Mouse (Mus musculus): ENCODE measurements around the gene Ddx54. TPM values are rescaled to one million over a fixed set of nuclear protein-coding genes. Genes with fewer than 3 reads are reported as not detected.

The Ddx54 gene
- polyA plus RNA-seq, 1 experiment from 2014 or later, result 23.2 TPM

GRCm38 (mm10) chr5:120578504-120579081, 33.9 kb upstream of the Ddx54 start:
- H3K4me2 ChIP-seq (ENCODE audit: low read depth, low read length), result no peak overlapping the region
- ATAC-seq (ENCODE audit: low read depth), result no peak
- H3K9ac ChIP-seq (replicated peaks; ENCODE audit: low read depth, low read length), result no peak overlapping the region
- peaks cover 2% of the 10 kb centered on the region; the same call in 1 of the 2 replicates for H3K36me3 ChIP-seq (ENCODE audit: control insufficient read depth, insufficient read depth, low read length)
- no peaks in the 10 kb centered on the region for H3K9me3 ChIP-seq (ENCODE audit: control insufficient read depth, low read length)
- peaks cover 29% of the 10 kb centered on the region for H3K4me1 ChIP-seq (ENCODE audit: control insufficient read depth, insufficient read depth, low read length)
- peak overlapping the region; percentile 52 for H3K27ac ChIP-seq (ENCODE audit: low read depth, low read length)
- 47% methylated on average over 12 of the region's 12 CpGs for WGBS
- H3K27me3 ChIP-seq (ENCODE audit: control insufficient read depth, insufficient read depth, low read length), result no peaks in the 10 kb centered on the region
- no peak overlapping the region for H3K4me3 ChIP-seq (ENCODE audit: low read depth, low read length)

DNA sequence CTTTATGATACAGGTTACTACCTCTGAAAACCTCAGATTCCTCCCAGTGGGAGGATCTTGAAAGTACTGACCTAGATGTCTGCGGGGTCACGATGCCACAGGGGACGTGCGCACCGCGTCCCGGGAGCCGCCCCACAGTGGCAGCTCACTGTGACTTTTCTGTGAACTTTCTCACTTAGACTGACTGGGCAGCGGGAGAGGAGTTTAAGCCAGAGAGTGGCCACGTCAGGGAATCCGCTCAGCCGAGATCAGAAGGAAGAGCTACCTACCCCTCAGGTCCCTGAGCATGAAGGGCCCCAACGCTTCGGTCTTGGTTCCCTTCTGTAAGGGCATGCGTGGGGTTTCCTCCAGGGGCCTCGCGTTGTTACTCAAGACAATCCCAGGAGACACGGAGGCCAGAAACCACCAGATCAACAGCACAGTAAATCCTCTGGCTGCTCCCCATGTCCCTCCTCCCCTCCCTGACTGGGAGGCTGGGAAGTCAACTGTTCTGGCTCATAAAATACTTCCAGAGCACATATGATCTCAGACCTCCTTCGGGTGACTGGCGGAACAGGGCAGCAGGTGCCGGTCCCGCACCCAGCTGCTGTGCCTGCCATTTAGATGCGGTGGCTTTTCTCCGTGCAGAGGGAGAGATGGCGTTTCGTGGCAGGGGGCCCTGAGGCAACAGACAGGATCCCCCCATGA, 33.2 kb upstream of the Ddx54 start:
- H3K36me3 ChIP-seq (ENCODE audit: control insufficient read depth, insufficient read depth, low read length), result peaks cover 3% of the 10 kb centered on the region; the same call in 1 of the 2 replicates
- peaks cover 29% of the 10 kb centered on the region for H3K4me1 ChIP-seq (ENCODE audit: control insufficient read depth, insufficient read depth, low read length)
- H3K9me3 ChIP-seq (ENCODE audit: control insufficient read depth, low read length), result no peaks in the 10 kb centered on the region
- no peaks in the 10 kb centered on the region for H3K27me3 ChIP-seq (ENCODE audit: control insufficient read depth, insufficient read depth, low read length)
- H3K4me3 ChIP-seq (ENCODE audit: low read depth, low read length), result no peak overlapping the region
- peak overlapping the region; percentile 52 for H3K27ac ChIP-seq (ENCODE audit: low read depth, low read length)
- peak overlapping the region; percentile 17 for H3K4me2 ChIP-seq (ENCODE audit: low read depth, low read length)
- ATAC-seq (ENCODE audit: low read depth), result peak; percentile 64
- 34% methylated on average over 26 of the region's 26 CpGs for WGBS
- H3K9ac ChIP-seq (replicated peaks; ENCODE audit: low read depth, low read length), result 0 out of 2 replicates have a peak overlapping the region, but pooled peaks have one; percentile 17

DNA sequence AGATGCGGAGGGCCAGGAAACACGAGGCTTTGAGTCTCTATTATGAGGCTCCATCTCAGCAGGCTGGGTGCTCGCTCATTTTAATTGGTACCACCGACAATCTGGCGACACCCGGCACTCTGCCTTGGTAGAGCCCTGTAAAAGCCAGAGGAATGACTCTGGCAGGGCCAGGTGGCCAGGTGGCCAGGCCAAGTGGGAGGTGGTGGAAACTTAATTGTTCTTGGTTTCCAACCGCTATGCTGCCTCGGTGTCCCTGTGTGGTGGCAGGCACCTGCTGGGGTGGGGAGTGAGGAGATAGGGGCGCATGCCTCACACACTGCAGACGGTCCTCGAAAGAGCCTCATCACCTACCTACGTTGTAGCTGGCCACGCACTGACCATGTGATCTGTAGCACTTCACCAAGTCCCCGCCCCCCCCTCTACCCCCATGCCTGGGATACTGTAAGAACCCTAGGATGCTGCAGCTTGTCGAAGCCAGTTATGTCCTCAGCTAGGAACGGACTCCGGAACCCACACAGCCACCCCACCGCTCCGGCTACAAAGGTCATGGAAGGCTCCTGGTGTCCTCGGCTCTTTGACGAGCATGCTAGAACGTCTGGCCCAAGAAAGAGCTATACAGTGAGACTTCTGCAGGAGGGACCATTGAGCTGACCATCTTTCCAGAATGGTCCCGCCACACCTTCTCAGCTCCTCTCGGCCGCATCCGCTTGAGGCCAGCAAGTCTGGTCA, 32.5 kb upstream of the Ddx54 start:
- Histone ChIP-seq H3K4me1 (ENCODE audit: control insufficient read depth, insufficient read depth, low read length) (peaks cover 29% of the 10 kb centered on the region), H3K4me3 (ENCODE audit: low read depth, low read length) (no peak overlapping the region), H3K9me3 (ENCODE audit: control insufficient read depth, low read length) (no peaks in the 10 kb centered on the region), H3K27ac (ENCODE audit: low read depth, low read length) (peak overlapping the region; percentile 52), H3K36me3 (ENCODE audit: control insufficient read depth, insufficient read depth, low read length) (peaks cover 3% of the 10 kb centered on the region; the same call in 1 of the 2 replicates), H3K27me3 (ENCODE audit: control insufficient read depth, insufficient read depth, low read length) (no peaks in the 10 kb centered on the region), H3K9ac (replicated peaks; ENCODE audit: low read depth, low read length) (0 out of 2 replicates have a peak overlapping the region, but pooled peaks have one; percentile 17), H3K4me2 (ENCODE audit: low read depth, low read length) (peak overlapping the region; percentile 17)
- 63% methylated on average over 26 of the region's 26 CpGs for WGBS
- no peak; the same call in 1 of the 2 replicates for ATAC-seq (ENCODE audit: low read depth)

DNA sequence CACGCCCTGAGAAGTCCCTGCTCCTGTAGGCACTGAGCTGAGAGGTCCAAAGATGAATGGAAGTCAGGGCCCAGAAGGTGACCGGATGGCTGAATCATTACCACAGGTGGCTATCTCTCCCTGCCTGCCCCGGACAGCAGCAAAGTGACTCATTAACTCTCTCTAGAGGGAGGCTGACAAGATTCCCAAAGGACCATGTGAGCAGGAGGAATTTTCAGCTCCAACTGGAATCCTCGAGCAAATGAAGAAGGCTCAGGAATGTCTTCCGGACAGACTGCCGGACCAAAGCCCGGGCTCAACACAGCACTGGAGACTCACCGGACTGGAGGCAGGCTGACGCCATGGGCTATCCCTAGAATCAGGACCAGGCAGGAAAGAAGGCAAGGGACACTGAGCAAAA, 30.5 kb upstream of the Ddx54 start:
- Histone ChIP-seq H3K9me3 (ENCODE audit: control insufficient read depth, low read length) (no peaks in the 10 kb centered on the region), H3K9ac (replicated peaks; ENCODE audit: low read depth, low read length) (no peak overlapping the region), H3K27ac (ENCODE audit: low read depth, low read length) (no peak overlapping the region), H3K4me2 (ENCODE audit: low read depth, low read length) (no peak overlapping the region), H3K27me3 (ENCODE audit: control insufficient read depth, insufficient read depth, low read length) (no peaks in the 10 kb centered on the region), H3K4me3 (ENCODE audit: low read depth, low read length) (no peak overlapping the region), H3K36me3 (ENCODE audit: control insufficient read depth, insufficient read depth, low read length) (peaks cover 3% of the 10 kb centered on the region; the same call in 1 of the 2 replicates), H3K4me1 (ENCODE audit: control insufficient read depth, insufficient read depth, low read length) (peaks cover 29% of the 10 kb centered on the region)
- 87% methylated on average over 9 of the region's 9 CpGs for WGBS
- ATAC-seq (ENCODE audit: low read depth), result no peak

DNA sequence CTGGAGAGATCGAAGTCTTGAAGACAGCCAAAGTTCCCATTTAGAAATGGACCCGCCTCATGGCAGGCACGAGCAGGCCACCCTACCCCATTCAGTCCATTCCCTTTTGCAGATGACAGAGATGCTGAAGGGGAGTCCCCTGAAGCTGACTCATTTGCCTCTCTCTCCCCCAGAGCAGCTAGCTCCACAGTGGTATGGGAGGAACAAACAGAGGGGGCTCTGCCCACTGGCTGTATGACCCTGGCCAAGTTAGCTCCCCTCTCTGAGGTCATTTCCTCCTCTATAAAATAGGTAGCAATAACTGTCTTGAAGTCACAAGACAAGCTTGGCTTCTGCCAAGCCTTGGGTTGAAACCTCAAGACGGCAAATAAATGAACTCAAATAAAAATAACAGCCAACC, 29.0 kb upstream of the Ddx54 start:
- H3K27me3 ChIP-seq (ENCODE audit: control insufficient read depth, insufficient read depth, low read length), result no peaks in the 10 kb centered on the region
- H3K4me2 ChIP-seq (ENCODE audit: low read depth, low read length), result no peak overlapping the region
- H3K4me1 ChIP-seq (ENCODE audit: control insufficient read depth, insufficient read depth, low read length), result peaks cover 30% of the 10 kb centered on the region
- H3K27ac ChIP-seq (ENCODE audit: low read depth, low read length), result no peak overlapping the region
- ATAC-seq (ENCODE audit: low read depth), result no peak
- WGBS, result 92% methylated on average over 4 of the region's 4 CpGs
- H3K36me3 ChIP-seq (ENCODE audit: control insufficient read depth, insufficient read depth, low read length), result peaks cover 3% of the 10 kb centered on the region; the same call in 1 of the 2 replicates
- H3K4me3 ChIP-seq (ENCODE audit: low read depth, low read length), result no peak overlapping the region
- H3K9me3 ChIP-seq (ENCODE audit: control insufficient read depth, low read length), result no peaks in the 10 kb centered on the region
- H3K9ac ChIP-seq (replicated peaks; ENCODE audit: low read depth, low read length), result no peak overlapping the region

DNA sequence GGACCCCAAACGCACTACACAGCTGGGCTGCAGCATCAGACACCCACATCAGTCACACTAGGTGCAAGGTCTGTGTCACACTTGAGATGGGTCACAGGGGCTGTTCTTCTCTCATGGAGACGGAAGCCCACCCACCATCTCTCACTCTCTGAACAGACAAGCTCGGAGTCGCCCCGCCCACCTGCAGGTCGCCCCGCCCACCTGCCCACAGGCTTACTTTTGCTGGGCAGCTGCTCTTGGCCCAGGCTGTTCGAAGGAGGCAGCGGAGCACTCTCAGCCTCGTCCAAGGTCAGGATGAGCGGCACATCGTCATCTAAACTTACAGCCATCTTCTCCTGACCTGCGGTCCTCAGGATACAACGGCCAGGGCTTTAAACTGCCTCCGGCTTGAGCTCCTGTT, 27.6 kb upstream of the Ddx54 start:
- H3K4me3 ChIP-seq (ENCODE audit: low read depth, low read length), result no peak overlapping the region
- ATAC-seq (ENCODE audit: low read depth), result no peak
- H3K27ac ChIP-seq (ENCODE audit: low read depth, low read length), result no peak overlapping the region
- no peaks in the 10 kb centered on the region for H3K9me3 ChIP-seq (ENCODE audit: control insufficient read depth, low read length)
- peak overlapping the region; percentile 11; the same call in 1 of the 2 replicates for H3K4me2 ChIP-seq (ENCODE audit: low read depth, low read length)
- H3K9ac ChIP-seq (replicated peaks; ENCODE audit: low read depth, low read length), result no peak overlapping the region
- 35% methylated on average over 15 of the region's 15 CpGs for WGBS
- H3K27me3 ChIP-seq (ENCODE audit: control insufficient read depth, insufficient read depth, low read length), result no peaks in the 10 kb centered on the region
- H3K4me1 ChIP-seq (ENCODE audit: control insufficient read depth, insufficient read depth, low read length), result peaks cover 20% of the 10 kb centered on the region
- H3K36me3 ChIP-seq (ENCODE audit: control insufficient read depth, insufficient read depth, low read length), result peaks cover 3% of the 10 kb centered on the region; the same call in 1 of the 2 replicates

GRCm38 (mm10) chr5:120586741-120587615, 25.6 kb upstream of the Ddx54 start:
- Histone ChIP-seq H3K9me3 (ENCODE audit: control insufficient read depth, low read length) (no peaks in the 10 kb centered on the region), H3K27me3 (ENCODE audit: control insufficient read depth, insufficient read depth, low read length) (no peaks in the 10 kb centered on the region), H3K4me3 (ENCODE audit: low read depth, low read length) (peak overlapping the region; percentile 57), H3K27ac (ENCODE audit: low read depth, low read length) (peak overlapping the region; percentile 45), H3K36me3 (ENCODE audit: control insufficient read depth, insufficient read depth, low read length) (peaks cover 3% of the 10 kb centered on the region; the same call in 1 of the 2 replicates), H3K4me1 (ENCODE audit: control insufficient read depth, insufficient read depth, low read length) (peaks cover 16% of the 10 kb centered on the region), H3K9ac (replicated peaks; ENCODE audit: low read depth, low read length) (peak overlapping the region; percentile 82; the same call in 1 of the 2 replicates), H3K4me2 (ENCODE audit: low read depth, low read length) (peak overlapping the region; percentile 97)
- 17% methylated on average over 17 of the region's 17 CpGs for WGBS
- ATAC-seq (ENCODE audit: low read depth), result no peak

- ATAC-seq (ENCODE audit: low read depth), result no peak
- Histone ChIP-seq H3K36me3 (ENCODE audit: control insufficient read depth, insufficient read depth, low read length) (peaks cover 3% of the 10 kb centered on the region; the same call in 1 of the 2 replicates), H3K4me3 (ENCODE audit: low read depth, low read length) (peak overlapping the region; percentile 57), H3K4me1 (ENCODE audit: control insufficient read depth, insufficient read depth, low read length) (peaks cover 16% of the 10 kb centered on the region), H3K27me3 (ENCODE audit: control insufficient read depth, insufficient read depth, low read length) (no peaks in the 10 kb centered on the region), H3K9ac (replicated peaks; ENCODE audit: low read depth, low read length) (peak overlapping the region; percentile 82), H3K9me3 (ENCODE audit: control insufficient read depth, low read length) (no peaks in the 10 kb centered on the region), H3K27ac (ENCODE audit: low read depth, low read length) (peak overlapping the region; percentile 45), H3K4me2 (ENCODE audit: low read depth, low read length) (peak overlapping the region; percentile 97)
- WGBS, result 34% methylated on average over 9 of the region's 9 CpGs
Measured at GRCm38 (mm10) chr5:120587616-120587926, 25.0 kb upstream of the Ddx54 start.
